Mouse (Mus musculus) lung, postnatal 0 days (tissue): ENCODE data around the gene Rbm4b.

Experiments
- CTCF ChIP-seq: IDR thresholded peaks from 2 replicates; pipeline ENCODE4 v1.5.1; 2016; ENCODE audit warnings: antibody characterized with exemption, mild to moderate bottlenecking
- EP300 ChIP-seq: IDR thresholded peaks from 2 replicates; pipeline ENCODE4 v1.6.1; 2016; ENCODE audit warnings: antibody characterized with exemption, mild to moderate bottlenecking, control low read depth

GRCm38 (mm10) chr19:4720112-4720511 lies 36.2 kb upstream of the Rbm4b start:
- TF ChIP-seq CTCF (no peak), EP300 (no peak)
